Mouse (Mus musculus): ENCODE results near the gene Tshz3.

GRCm38 (mm10) chr7:36694642-36695191 is 3.2 kb upstream of the Tshz3 start:
- no peak for TF ChIP-seq POLR2A (IDR thresholded peaks at IDR 0.05; ENCODE audit: low read depth, low read length)
- TF ChIP-seq CTCF (IDR thresholded peaks at IDR 0.05; ENCODE audit: extremely low read depth, insufficient read length, insufficient replicate concordance, low read depth, low read length) = no peak

Data from small intestine, adult 2 months (tissue).